Mouse (Mus musculus): ENCODE results near the gene Hbb-bh2. TPM values are rescaled to one million over a fixed set of nuclear protein-coding genes. Genes with fewer than 3 reads are reported as not detected.

Hbb-bh2 gene
- not detected for polyA plus RNA-seq (2017; shearing (Covaris generic))

GRCm38 (mm10) chr7:103840268-103840667 is at the start of gene Hbb-bh2:
Hbb-bh2 (minus strand) TSS chr7:103840520.

GRCm38 (mm10) chr7:103886152-103886551 is 45.8 kb upstream of the Hbb-bh2 start, which contains the start of gene Olfr66:
Olfr66 (minus strand) TSS chr7:103886252.

GRCm38 (mm10) chr7:103853090-103853489 is 12.8 kb upstream of the Hbb-bh2 start, which contains the start of gene Hbb-y:
Hbb-y (minus strand) TSS chr7:103853216.

GRCm38 (mm10) chr7:103843034-103843433 is 2.7 kb upstream of the Hbb-bh2 start, which contains the start of gene Hbb-bh1:
Hbb-bh1 (minus strand) TSS chr7:103843164.

GRCm38 (mm10) chr7:103827808-103828207 is 12.5 kb downstream of the Hbb-bh2 start, which contains the start of gene Hbb-bs:
Hbb-bs (minus strand) TSS chr7:103828096.

GRCm38 (mm10) chr7:103813766-103814165 is 26.6 kb downstream of the Hbb-bh2 start, which contains the start of gene Hbb-bt:
Hbb-bt (minus strand) TSS chr7:103813996.

GRCm38 (mm10) chr7:103791721-103792120 is 48.6 kb downstream of the Hbb-bh2 start, which contains the start of gene Olfr67:
Olfr67 (minus strand) TSS chr7:103791821.

Other genes starting within 250 kb of the Hbb-bh2 start
- gene Olfr619, start 239.9 kb downstream of the Hbb-bh2 start, polyA plus RNA-seq (2017; shearing (Covaris generic)) = not detected
- gene Olfr620, start 228.0 kb downstream of the Hbb-bh2 start, polyA plus RNA-seq (2017; shearing (Covaris generic)) = not detected
- not detected for gene Olfr622, start 197.8 kb downstream of the Hbb-bh2 start, polyA plus RNA-seq (2017; shearing (Covaris generic))
- not detected for gene Olfr623, start 176.8 kb downstream of the Hbb-bh2 start, polyA plus RNA-seq (2017; shearing (Covaris generic))
- gene Olfr624, start 169.3 kb downstream of the Hbb-bh2 start, polyA plus RNA-seq (2017; shearing (Covaris generic)) = not detected
- gene Olfr625-ps1, start 157.8 kb downstream of the Hbb-bh2 start, polyA plus RNA-seq (2017; shearing (Covaris generic)) = not detected
- gene Olfr243, start 125.8 kb downstream of the Hbb-bh2 start, polyA plus RNA-seq (2017; shearing (Covaris generic)) = not detected
- not detected for gene Olfr628, start 110.1 kb downstream of the Hbb-bh2 start, polyA plus RNA-seq (2017; shearing (Covaris generic))
- gene Olfr629, start 95.6 kb downstream of the Hbb-bh2 start, polyA plus RNA-seq (2017; shearing (Covaris generic)) = not detected
- gene Olfr630, start 83.2 kb downstream of the Hbb-bh2 start, polyA plus RNA-seq (2017; shearing (Covaris generic)) = not detected
- gene Olfr69, start 68.9 kb downstream of the Hbb-bh2 start, polyA plus RNA-seq (2017; shearing (Covaris generic)) = not detected
- not detected for gene Olfr68, start 60.8 kb downstream of the Hbb-bh2 start, polyA plus RNA-seq (2017; shearing (Covaris generic))
- gene Olfr67, start 48.7 kb downstream of the Hbb-bh2 start, polyA plus RNA-seq (2017; shearing (Covaris generic)) = not detected
- 122 TPM for gene Hbb-bt, start 26.5 kb downstream of the Hbb-bh2 start, polyA plus RNA-seq (2017; shearing (Covaris generic))
- 599 TPM for gene Hbb-bs, start 12.4 kb downstream of the Hbb-bh2 start, polyA plus RNA-seq (2017; shearing (Covaris generic))
- not detected for gene Hbb-bh1, start 2.6 kb upstream of the Hbb-bh2 start, polyA plus RNA-seq (2017; shearing (Covaris generic))
- gene Hbb-y, start 12.7 kb upstream of the Hbb-bh2 start, polyA plus RNA-seq (2017; shearing (Covaris generic)) = not detected
- gene Olfr66, start 45.7 kb upstream of the Hbb-bh2 start, polyA plus RNA-seq (2017; shearing (Covaris generic)) = not detected
- not detected for gene Olfr64, start 54.0 kb upstream of the Hbb-bh2 start, polyA plus RNA-seq (2017; shearing (Covaris generic))
- gene Olfr65, start 63.0 kb upstream of the Hbb-bh2 start, polyA plus RNA-seq (2017; shearing (Covaris generic)) = not detected
- not detected for gene Olfr631, start 88.3 kb upstream of the Hbb-bh2 start, polyA plus RNA-seq (2017; shearing (Covaris generic))
- gene Olfr632, start 93.8 kb upstream of the Hbb-bh2 start, polyA plus RNA-seq (2017; shearing (Covaris generic)) = not detected
- not detected for gene Olfr633, start 103.9 kb upstream of the Hbb-bh2 start, polyA plus RNA-seq (2017; shearing (Covaris generic))
- gene Olfr635, start 130.6 kb upstream of the Hbb-bh2 start, polyA plus RNA-seq (2017; shearing (Covaris generic)) = 0.04 TPM
- not detected for gene Olfr638, start 158.2 kb upstream of the Hbb-bh2 start, polyA plus RNA-seq (2017; shearing (Covaris generic))
- not detected for gene Olfr639, start 176.8 kb upstream of the Hbb-bh2 start, polyA plus RNA-seq (2017; shearing (Covaris generic))
- not detected for gene Olfr640, start 185.1 kb upstream of the Hbb-bh2 start, polyA plus RNA-seq (2017; shearing (Covaris generic))
- gene Olfr641, start 194.9 kb upstream of the Hbb-bh2 start, polyA plus RNA-seq (2017; shearing (Covaris generic)) = not detected
- not detected for gene Olfr642, start 212.1 kb upstream of the Hbb-bh2 start, polyA plus RNA-seq (2017; shearing (Covaris generic))
- gene 4930516K23Rik, start 220.9 kb upstream of the Hbb-bh2 start, polyA plus RNA-seq (2017; shearing (Covaris generic)) = 0.12 TPM
- not detected for gene Olfr644, start 231.3 kb upstream of the Hbb-bh2 start, polyA plus RNA-seq (2017; shearing (Covaris generic))
- not detected for gene Olfr645, start 244.9 kb upstream of the Hbb-bh2 start, polyA plus RNA-seq (2017; shearing (Covaris generic))